Mouse (Mus musculus) cortical plate, adult 2 months (tissue): Measurements from ENCODE around the gene Sh2d5.

Experiments
- CTCF ChIP-seq: fragments of 200-500 bp; IDR thresholded peaks from 2 replicates; pipeline ENCODE4 v1.5.1; 2011; ENCODE audit warnings: mild to moderate bottlenecking, control low read depth, low read length; ENCODE audit not compliant: insufficient read depth; ENCODE audit errors: extremely low read depth
- POLR2A ChIP-seq: fragments of 200-500 bp; IDR thresholded peaks from 2 replicates; pipeline ENCODE4 v1.6.1; 2011; ENCODE audit warnings: mild to moderate bottlenecking, low read length, control low read depth; ENCODE audit not compliant: insufficient read depth; ENCODE audit errors: extremely low read depth

DNA sequence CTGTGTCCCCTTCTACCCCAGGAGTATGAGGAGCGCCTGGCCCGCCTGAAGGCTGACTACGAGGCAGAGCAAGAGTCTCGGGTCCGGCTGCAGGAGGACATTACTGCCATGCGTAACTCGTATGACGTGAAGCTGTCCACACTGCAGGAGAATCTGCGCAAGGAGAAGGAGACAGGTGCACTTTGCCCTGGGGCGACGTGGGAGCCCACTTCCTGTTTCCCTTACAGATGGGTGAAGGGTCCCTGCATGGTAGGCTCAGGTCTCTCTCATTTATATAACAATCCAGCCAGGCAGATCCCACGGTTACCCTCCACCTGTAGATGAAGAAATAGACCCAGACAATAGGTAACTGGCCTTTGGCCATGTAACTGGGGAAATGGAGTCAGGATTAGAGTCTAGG, 36.2 kb downstream of the Sh2d5 start:
- TF ChIP-seq CTCF (no peak), POLR2A (no peak)
